ENCODE assay signal across 15 mouse cellular contexts in genomic region chr17:63242761-63243160, GRCm38 (mm10).
DNase-seq lines count a peak whose midpoint lies in the region; ATAC-seq and TF ChIP-seq lines count a peak whose summit lies in the region.
"Had no signal": no experiment of that assay in that cellular context is flagged by ENCODE, and none has a peak within 500 bp of the region (broad histone marks: within the 10 kb centered on the region; RNA-seq: fewer than 3 reads in every experiment).

No protein-coding gene starts in this region.

- no peak overlapping the region for H3K27ac ChIP-seq in forebrain, embryonic 15.5 days (replicated peaks)
- H3K27ac ChIP-seq in forebrain, embryonic 14.5 days (ENCODE audit: low read depth, low read length), result no peak overlapping the region
- no peak overlapping the region for H3K27ac ChIP-seq in liver, embryonic 12.5 days
- H3K27ac ChIP-seq in midbrain, embryonic 14.5 days (replicated peaks; ENCODE audit: low read depth, low read length), result no peak overlapping the region
- no peak overlapping the region for H3K27ac ChIP-seq in midbrain, postnatal 0 days (ENCODE audit: low read depth, low read length)
- H3K27ac ChIP-seq: embryonic facial prominence, embryonic 13.5 days; intestine, embryonic 15.5 days had no signal

- no peak for DNase-seq in forebrain, embryonic 14.5 days (ENCODE audit: low spot score)
- DNase-seq in liver, result no peak
- DNase-seq in midbrain, embryonic 14.5 days, result no peak
- no peak for DNase-seq in midbrain, postnatal 0 days (ENCODE audit: low spot score)
- DNase-seq: adrenal gland, postnatal 14 days; cerebellum, adult 9-11 months; heart, adult 11 months; heart, postnatal 4 days; lung, adult 18-20 months; thymus, postnatal 25 days had no signal

- no peaks in the 10 kb centered on the region for H3K36me3 ChIP-seq in forebrain, embryonic 15.5 days
- no peaks in the 10 kb centered on the region for H3K36me3 ChIP-seq in forebrain, embryonic 14.5 days (ENCODE audit: control insufficient read depth, insufficient read depth, low read length)
- H3K36me3 ChIP-seq in liver, embryonic 12.5 days, result peaks cover 9% of the 10 kb centered on the region; the same call in 1 of the 2 replicates
- H3K36me3 ChIP-seq in midbrain, embryonic 14.5 days (ENCODE audit: control insufficient read depth, insufficient read depth, low read length), result no peaks in the 10 kb centered on the region
- H3K36me3 ChIP-seq in midbrain, postnatal 0 days (ENCODE audit: insufficient read depth, low read length), result no peaks in the 10 kb centered on the region
- H3K36me3 ChIP-seq: embryonic facial prominence, embryonic 13.5 days; intestine, embryonic 15.5 days had no signal

- no peaks in the 10 kb centered on the region for H3K9me3 ChIP-seq in forebrain, embryonic 15.5 days
- 0 out of 2 replicates have a peak, but pooled peaks cover 3% of the 10 kb centered on the region for H3K9me3 ChIP-seq in forebrain, embryonic 14.5 days (replicated peaks; ENCODE audit: control insufficient read depth, low read length)
- no peaks in the 10 kb centered on the region for H3K9me3 ChIP-seq in liver, embryonic 12.5 days (replicated peaks)
- H3K9me3 ChIP-seq in midbrain, embryonic 14.5 days (ENCODE audit: control insufficient read depth, low read length), result no peaks in the 10 kb centered on the region
- H3K9me3 ChIP-seq in midbrain, postnatal 0 days (ENCODE audit: low read length), result no peaks in the 10 kb centered on the region
- H3K9me3 ChIP-seq: embryonic facial prominence, embryonic 13.5 days; intestine, embryonic 15.5 days had no signal

- H3K27me3 ChIP-seq in forebrain, embryonic 15.5 days, result no peaks in the 10 kb centered on the region
- no peaks in the 10 kb centered on the region for H3K27me3 ChIP-seq in forebrain, embryonic 14.5 days (replicated peaks; ENCODE audit: control insufficient read depth, insufficient read depth, low read length)
- H3K27me3 ChIP-seq in liver, embryonic 12.5 days (replicated peaks), result no peaks in the 10 kb centered on the region
- no peaks in the 10 kb centered on the region for H3K27me3 ChIP-seq in midbrain, embryonic 14.5 days (ENCODE audit: control insufficient read depth, insufficient read depth, low read length)
- no peaks in the 10 kb centered on the region for H3K27me3 ChIP-seq in midbrain, postnatal 0 days (ENCODE audit: insufficient read depth, low read length)
- H3K27me3 ChIP-seq: embryonic facial prominence, embryonic 13.5 days; intestine, embryonic 15.5 days had no signal

- H3K4me1 ChIP-seq in forebrain, embryonic 15.5 days, result no peaks in the 10 kb centered on the region
- no peaks in the 10 kb centered on the region for H3K4me1 ChIP-seq in forebrain, embryonic 14.5 days (ENCODE audit: control insufficient read depth, insufficient read depth, low read length)
- peaks cover 8% of the 10 kb centered on the region for H3K4me1 ChIP-seq in liver, embryonic 12.5 days
- H3K4me1 ChIP-seq in midbrain, embryonic 14.5 days (ENCODE audit: control insufficient read depth, insufficient read depth, low read length), result no peaks in the 10 kb centered on the region
- no peaks in the 10 kb centered on the region for H3K4me1 ChIP-seq in midbrain, postnatal 0 days (ENCODE audit: insufficient read depth, low read length)
- H3K4me1 ChIP-seq: intestine, embryonic 15.5 days had no signal

- H3K9ac ChIP-seq in forebrain, embryonic 15.5 days (replicated peaks), result no peak overlapping the region
- no peak overlapping the region for H3K9ac ChIP-seq in forebrain, embryonic 14.5 days (ENCODE audit: low read length)
- no peak overlapping the region for H3K9ac ChIP-seq in liver, embryonic 12.5 days
- H3K9ac ChIP-seq in midbrain, embryonic 14.5 days (replicated peaks; ENCODE audit: low read length), result no peak overlapping the region
- H3K9ac ChIP-seq in midbrain, postnatal 0 days (replicated peaks; ENCODE audit: low read length, poor library complexity, severe bottlenecking), result no peak overlapping the region
- H3K9ac ChIP-seq: embryonic facial prominence, embryonic 13.5 days; intestine, embryonic 15.5 days had no signal

- 96% methylated on average over 3 of the region's 3 CpGs for WGBS in forebrain, embryonic 15.5 days
- 97% methylated on average over 3 of the region's 3 CpGs for WGBS in forebrain, embryonic 14.5 days
- 88% methylated on average over 3 of the region's 3 CpGs for WGBS in liver, embryonic 12.5 days (ENCODE audit: insufficient replicate concordance)
- WGBS in midbrain, embryonic 14.5 days, result 99% methylated on average over 3 of the region's 3 CpGs
- 96% methylated on average over 3 of the region's 3 CpGs for WGBS in midbrain, postnatal 0 days

- no peak for TF ChIP-seq CTCF in midbrain, postnatal 0 days (IDR thresholded peaks at IDR 0.05)

- H3K4me2 ChIP-seq in forebrain, embryonic 15.5 days (replicated peaks), result no peak overlapping the region
- no peak overlapping the region for H3K4me2 ChIP-seq in forebrain, embryonic 14.5 days (ENCODE audit: low read length)
- H3K4me2 ChIP-seq in liver, embryonic 12.5 days, result no peak overlapping the region
- H3K4me2 ChIP-seq in midbrain, embryonic 14.5 days (ENCODE audit: low read length), result no peak overlapping the region
- H3K4me2 ChIP-seq in midbrain, postnatal 0 days (ENCODE audit: low read depth, low read length, poor library complexity, severe bottlenecking), result no peak overlapping the region
- H3K4me2 ChIP-seq: embryonic facial prominence, embryonic 13.5 days; intestine, embryonic 15.5 days had no signal

- no peak overlapping the region for H3K4me3 ChIP-seq in forebrain, embryonic 15.5 days
- no peak overlapping the region for H3K4me3 ChIP-seq in forebrain, embryonic 14.5 days (ENCODE audit: low read depth, low read length)
- no peak overlapping the region for H3K4me3 ChIP-seq in liver, embryonic 12.5 days
- H3K4me3 ChIP-seq in midbrain, embryonic 14.5 days (replicated peaks; ENCODE audit: low read depth, low read length), result no peak overlapping the region
- no peak overlapping the region for H3K4me3 ChIP-seq in midbrain, postnatal 0 days (ENCODE audit: low read depth, low read length)
- H3K4me3 ChIP-seq: embryonic facial prominence, embryonic 13.5 days; intestine, embryonic 15.5 days had no signal

- 0 out of 2 replicates have a peak, but pooled peaks have one; percentile 39 for ATAC-seq in forebrain, embryonic 15.5 days (replicated peaks)
- ATAC-seq in forebrain, embryonic 14.5 days, result no peak
- 0 out of 2 replicates have a peak, but pooled peaks have one; percentile 13 for ATAC-seq in liver, embryonic 12.5 days
- ATAC-seq in midbrain, embryonic 14.5 days (ENCODE audit: low FRiP score, low TSS enrichment), result 0 out of 2 replicates have a peak, but pooled peaks have one; percentile 20
- ATAC-seq in midbrain, postnatal 0 days (ENCODE audit: low FRiP score), result no peak
- ATAC-seq in erythroid progenitor cell, adult 5-6 weeks (replicated peaks; ENCODE audit: low FRiP score, poor library complexity, severe bottlenecking), result peak; percentile 21; the same call in 1 of the 2 replicates
- ATAC-seq: intestine, embryonic 15.5 days had no signal

Comparison
In these comparisons a context has a peak if more than half of its experiments do, and no peak if none do; other contexts are left out.
1. ATAC-seq: peak in forebrain, embryonic 15.5 days (single experiment), liver, embryonic 12.5 days (single experiment), midbrain, embryonic 14.5 days (single experiment) and erythroid progenitor cell, adult 5-6 weeks (single experiment); none in forebrain, embryonic 14.5 days (single experiment) and midbrain, postnatal 0 days (single experiment).